Mouse (Mus musculus): ENCODE results near the gene Chd9.
"Not testable (repeated sequence)": the region's sequence is repeated elsewhere in the genome, so short reads cannot be mapped to it uniquely, and the experiment has no call there.

Gene Chd9

GRCm38 (mm10) chr8:90871375-90872080 is 43.4 kb downstream of the Chd9 start:
- peak in 1 of 2 experiments; percentile 54 for DNase-seq

GRCm38 (mm10) chr8:90873051-90873450 is 44.9 kb downstream of the Chd9 start:
- no peak for DNase-seq

GRCm38 (mm10) chr8:90876213-90876721 is 48.1 kb downstream of the Chd9 start:
- DNase-seq: peak; percentile 50 to 61

- DNase-seq: peak; percentile 78 to 79
Observed at GRCm38 (mm10) chr8:90876722-90877429, 48.7 kb downstream of the Chd9 start.

GRCm38 (mm10) chr8:90877430-90877975 is 49.4 kb downstream of the Chd9 start:
- DNase-seq: peak in 1 of 2 experiments; percentile 34

- DNase-seq: no peak
Observed at GRCm38 (mm10) chr8:90878551-90878950, 50.4 kb downstream of the Chd9 start.

- DNase-seq: no peak
Observed at GRCm38 (mm10) chr8:90880041-90880440, 51.9 kb downstream of the Chd9 start.

- DNase-seq: no peak
Observed at GRCm38 (mm10) chr8:90881181-90881580, 53.0 kb downstream of the Chd9 start.

- peak in 1 of 2 experiments; percentile 23 for DNase-seq
Observed at GRCm38 (mm10) chr8:90882088-90882691, 54.0 kb downstream of the Chd9 start.

- no peak for DNase-seq
Observed at GRCm38 (mm10) chr8:90885671-90886368, 57.7 kb downstream of the Chd9 start.

GRCm38 (mm10) chr8:90886369-90886712 is 58.2 kb downstream of the Chd9 start:
- not testable (repeated sequence) for DNase-seq

GRCm38 (mm10) chr8:90887328-90887727 is 59.2 kb downstream of the Chd9 start:
- DNase-seq: not testable (repeated sequence)

GRCm38 (mm10) chr8:90891872-90892578 is 63.9 kb downstream of the Chd9 start:
- DNase-seq: peak in 1 of 2 experiments; percentile 43

- peak in 1 of 2 experiments; percentile 37 for DNase-seq
Observed at GRCm38 (mm10) chr8:90892579-90892919, 64.4 kb downstream of the Chd9 start.

GRCm38 (mm10) chr8:90894231-90894914 is 66.2 kb downstream of the Chd9 start:
- DNase-seq: peak in 1 of 2 experiments; percentile 39

- no peak for DNase-seq
Observed at GRCm38 (mm10) chr8:90897343-90897742, 69.2 kb downstream of the Chd9 start.

GRCm38 (mm10) chr8:90898578-90898977 is 70.4 kb downstream of the Chd9 start:
- no peak for DNase-seq

GRCm38 (mm10) chr8:90902002-90902401 is 73.8 kb downstream of the Chd9 start:
- no peak for DNase-seq

GRCm38 (mm10) chr8:90904171-90904706 is 76.1 kb downstream of the Chd9 start:
- no peak for DNase-seq

GRCm38 (mm10) chr8:90906922-90907321 is 78.8 kb downstream of the Chd9 start:
- DNase-seq: no peak

- DNase-seq: no peak
Observed at GRCm38 (mm10) chr8:90907516-90907847, 79.3 kb downstream of the Chd9 start.
